Mouse (Mus musculus) cerebellum, adult 2 months (tissue): Measurements from ENCODE around the gene Rbsn.

ENCODE experiments used
- CTCF ChIP-seq: fragments of 200-500 bp; IDR thresholded peaks from 2 replicates; pipeline ENCODE4 v1.5.1; 2011; ENCODE audit warnings: low read depth, mild to moderate bottlenecking, control low read depth, low read length, moderate library complexity, borderline replicate concordance; ENCODE audit not compliant: insufficient read depth
- POLR2A ChIP-seq: fragments of 200-500 bp; IDR thresholded peaks from 2 replicates; pipeline ENCODE4 v1.6.1; 2011; ENCODE audit warnings: low read length, control low read depth, borderline replicate concordance; ENCODE audit not compliant: insufficient read depth

- no peak for TF ChIP-seq CTCF
- TF ChIP-seq POLR2A, result no peak
Measured at GRCm38 (mm10) chr6:92145881-92146280, 68.8 kb downstream of the Rbsn start.
